Mouse (Mus musculus) natural killer cell, adult 2 months (primary cell): Measurements from ENCODE around the gene Abcb8.

Experiments
- DNase-seq, 2 experiments: peaks; one replicate each; pipeline ENCODE4 v3.0.0; 2022; ENCODE audit warnings: low spot score in 2 of 2

Gene Abcb8

DNA sequence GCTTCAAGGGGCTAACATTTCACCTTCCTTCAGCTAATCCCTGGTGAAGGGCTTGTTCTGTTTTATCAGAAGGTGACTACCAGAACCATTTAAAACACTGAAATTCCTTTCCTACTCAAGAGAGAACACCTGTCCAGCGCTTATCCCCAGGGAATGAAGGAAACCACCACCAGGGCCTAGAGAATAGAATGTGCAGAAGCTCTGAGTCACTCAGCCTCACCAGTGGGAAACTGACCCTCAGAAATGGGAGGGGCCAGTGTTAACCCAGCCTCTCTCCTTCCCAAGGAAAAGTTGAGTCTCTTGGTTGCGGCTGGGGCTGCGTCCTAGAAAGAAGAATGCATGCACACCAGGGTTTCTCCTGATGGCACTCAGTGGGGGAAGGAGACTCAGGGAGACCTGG is 61.6 kb downstream of the Abcb8 start:
- DNase-seq: no peak

DNA sequence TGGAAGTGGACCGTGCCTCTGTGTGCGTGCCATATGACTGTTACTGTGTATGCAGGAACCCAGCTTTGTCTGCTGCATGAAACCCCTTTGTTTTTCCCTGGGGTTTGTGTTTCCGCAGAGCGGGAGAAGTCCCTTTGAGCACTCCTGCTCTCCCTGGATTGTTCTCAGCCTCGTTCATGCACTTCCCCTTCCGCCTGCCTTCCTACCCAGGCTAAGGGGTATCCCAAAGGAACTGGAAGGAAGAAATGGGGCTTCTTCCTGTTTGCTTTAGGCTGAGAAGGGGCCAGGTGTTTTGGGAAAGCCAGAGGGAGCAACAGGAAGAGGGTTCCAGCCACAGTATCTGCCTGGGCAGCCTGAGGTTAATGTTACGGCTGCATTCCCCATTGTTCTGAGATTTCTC is 62.1 kb downstream of the Abcb8 start:
- DNase-seq: no peak
